Mouse (Mus musculus) testis, adult 2 months (tissue): Measurements from ENCODE around the gene Aff1.

Experiments
- CTCF ChIP-seq: fragments of 200-500 bp; IDR thresholded peaks from 2 replicates; pipeline ENCODE4 v1.5.1; 2012; ENCODE audit warnings: low read depth, mild to moderate bottlenecking, inconsistent platforms, low read length, moderate library complexity; ENCODE audit not compliant: control insufficient read depth, insufficient read depth, insufficient replicate concordance
- POLR2A ChIP-seq: fragments of 200-500 bp; IDR thresholded peaks from 2 replicates; pipeline ENCODE4 v1.6.1; 2012; ENCODE audit warnings: low read depth, mild to moderate bottlenecking, inconsistent platforms, low read length, moderate library complexity; ENCODE audit not compliant: control insufficient read depth

DNA sequence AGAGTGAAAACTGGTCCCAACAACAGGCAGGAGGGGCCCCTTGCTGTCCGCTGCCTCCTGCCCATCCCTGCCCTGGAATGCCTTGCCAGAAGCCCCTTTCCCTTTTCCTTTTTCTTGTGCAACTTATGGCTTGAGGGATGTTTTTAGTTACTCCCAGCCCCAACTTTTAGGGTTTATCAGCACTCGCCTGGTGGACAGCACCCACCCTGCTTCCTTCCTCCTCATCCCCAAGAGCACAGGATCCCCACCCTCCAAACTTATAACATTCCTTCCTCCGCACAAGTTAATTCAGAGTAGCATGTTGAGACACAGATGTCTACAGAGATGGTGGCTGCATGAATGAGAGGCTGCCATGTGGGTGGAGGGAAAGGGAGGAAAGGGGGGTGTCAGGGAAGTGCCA is 103.9 kb downstream of the Aff1 start:
- TF ChIP-seq POLR2A (no peak), CTCF (no peak)
